Mouse (Mus musculus): ENCODE measurements around the gene Trim61.

The Trim61 gene

GRCm38 (mm10) chr8:64998806-64999365, 19.4 kb downstream of the Trim61 start:
- no peak for DNase-seq (ENCODE audit: extremely low read depth, low read depth, low spot score)

GRCm38 (mm10) chr8:64987731-64988130, 30.6 kb downstream of the Trim61 start, which contains the start of gene Trim75:
Gene Trim75 (minus strand): TSS chr8:64987831.
- no peak for DNase-seq (ENCODE audit: extremely low read depth, low read depth, low spot score)

DNA sequence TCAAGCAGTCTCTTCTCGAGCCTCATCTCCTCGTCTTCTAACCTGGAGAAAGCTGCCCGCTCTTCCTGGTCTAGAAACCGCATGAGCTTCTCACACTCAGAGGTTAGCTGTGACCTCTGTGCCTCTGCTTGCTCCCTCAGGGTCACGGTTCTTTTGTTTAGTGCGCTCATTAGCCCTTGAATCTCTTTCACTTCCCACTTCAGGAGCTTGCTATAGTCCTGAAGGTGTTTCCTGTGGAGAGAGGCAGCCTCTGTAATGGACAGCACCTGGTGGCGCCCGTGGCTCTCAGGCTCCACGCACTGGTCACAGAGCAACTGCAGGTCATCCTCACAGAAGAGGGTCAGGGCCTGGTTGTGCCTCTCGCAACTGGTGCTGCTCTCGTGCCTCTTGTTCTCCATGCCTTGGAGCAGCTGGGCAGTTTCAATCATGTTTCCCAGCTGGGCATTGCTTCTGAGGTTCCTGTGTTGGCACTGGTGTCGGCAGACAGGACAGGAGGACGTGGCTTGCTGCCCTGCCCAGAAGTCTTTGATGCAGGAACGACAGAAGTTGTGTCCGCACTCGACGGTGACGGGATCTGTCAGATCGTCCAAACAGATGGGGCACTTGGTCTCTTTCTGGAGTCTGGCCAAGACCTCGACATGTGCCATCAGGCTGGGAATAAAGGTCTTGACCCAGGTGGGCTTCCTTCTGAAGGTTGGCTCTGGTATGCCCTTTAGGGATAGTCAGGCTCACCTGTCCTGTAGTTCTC, 35.0 kb downstream of the Trim61 start:
- DNase-seq (ENCODE audit: extremely low read depth, low read depth, low spot score), result no peak
